Mouse (Mus musculus): ENCODE measurements around the gene Mtnr1a.
A peak's percentile ranks its signal among the peaks of the same experiment; 100 is the strongest.
"Not testable (repeated sequence)": the region's sequence is repeated elsewhere in the genome, so short reads cannot be mapped to it uniquely, and the experiment has no call there.

The Mtnr1a gene

DNA sequence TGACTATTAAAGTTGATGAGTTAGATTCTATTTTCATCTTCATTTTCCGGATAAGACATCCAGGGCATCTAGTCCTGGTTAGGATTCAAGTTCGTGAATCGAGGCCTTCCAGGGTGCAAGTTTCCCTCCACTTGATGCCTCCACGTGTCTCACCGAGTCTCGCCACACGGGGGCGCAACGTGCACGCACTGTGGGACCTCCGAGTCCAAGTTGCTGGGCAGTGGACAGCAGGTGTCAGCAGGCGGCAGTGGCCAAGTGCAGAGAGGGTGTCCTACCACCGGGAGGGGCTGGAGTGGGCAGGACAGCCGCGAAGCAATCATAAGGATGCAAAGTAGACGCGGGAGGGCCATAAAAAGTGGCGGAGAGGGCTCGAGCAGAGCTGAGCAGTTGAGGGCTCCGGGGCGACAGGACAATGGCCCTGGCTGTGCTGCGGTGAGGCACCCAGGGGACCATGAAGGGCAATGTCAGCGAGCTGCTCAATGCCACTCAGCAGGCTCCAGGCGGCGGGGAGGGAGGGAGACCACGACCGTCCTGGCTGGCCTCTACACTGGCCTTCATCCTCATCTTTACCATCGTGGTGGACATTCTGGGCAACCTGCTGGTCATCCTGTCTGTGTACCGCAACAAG, at the start of gene Mtnr1a:
Mtnr1a (plus strand) TSS at position 379 of the 628 bp plus-strand sequence.
- DNase-seq (ENCODE audit: extremely low spot score, low spot score): peak; percentile 97

DNA sequence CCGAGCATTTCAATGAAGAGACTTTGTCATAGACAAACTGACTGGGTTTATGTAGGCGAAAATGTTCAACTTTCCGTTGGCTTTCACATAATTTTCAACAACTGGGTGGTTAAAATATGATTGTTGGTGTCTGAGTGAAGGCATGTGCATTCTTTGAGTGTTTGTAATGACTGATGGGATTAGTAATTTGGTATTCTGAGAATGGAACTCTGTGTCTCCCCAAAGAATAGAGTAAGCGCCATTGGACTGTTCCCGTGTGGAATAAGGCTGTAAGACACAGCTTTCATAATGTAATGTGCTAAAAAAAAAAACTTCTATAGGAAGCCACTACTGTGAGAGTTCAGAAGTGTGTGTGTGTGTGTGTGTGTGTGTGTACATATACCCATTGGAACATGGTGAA, 49.7 kb upstream of the Mtnr1a start:
- no peak for DNase-seq (ENCODE audit: extremely low spot score, low spot score)

DNA sequence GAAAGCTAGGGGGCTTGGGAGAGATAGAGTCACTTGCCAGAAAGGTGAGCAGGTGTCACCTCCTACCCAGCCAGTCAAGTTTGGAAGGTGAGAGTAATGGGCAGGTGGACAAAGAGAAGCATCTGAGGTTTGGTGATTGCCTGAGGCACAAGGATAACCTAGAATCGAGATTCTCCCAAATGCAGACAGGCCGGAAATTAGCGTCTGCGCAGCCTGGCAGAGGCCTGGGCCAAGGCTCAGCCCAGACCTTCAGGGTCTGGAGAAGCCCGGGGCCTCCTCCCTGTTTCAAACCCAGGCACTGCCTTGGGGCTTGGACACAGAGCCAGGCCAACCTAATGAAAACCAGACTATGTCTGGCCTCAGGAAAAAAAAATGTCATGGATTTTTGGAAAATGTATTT, 47.8 kb upstream of the Mtnr1a start:
- DNase-seq (ENCODE audit: extremely low spot score, low spot score): no peak

DNA sequence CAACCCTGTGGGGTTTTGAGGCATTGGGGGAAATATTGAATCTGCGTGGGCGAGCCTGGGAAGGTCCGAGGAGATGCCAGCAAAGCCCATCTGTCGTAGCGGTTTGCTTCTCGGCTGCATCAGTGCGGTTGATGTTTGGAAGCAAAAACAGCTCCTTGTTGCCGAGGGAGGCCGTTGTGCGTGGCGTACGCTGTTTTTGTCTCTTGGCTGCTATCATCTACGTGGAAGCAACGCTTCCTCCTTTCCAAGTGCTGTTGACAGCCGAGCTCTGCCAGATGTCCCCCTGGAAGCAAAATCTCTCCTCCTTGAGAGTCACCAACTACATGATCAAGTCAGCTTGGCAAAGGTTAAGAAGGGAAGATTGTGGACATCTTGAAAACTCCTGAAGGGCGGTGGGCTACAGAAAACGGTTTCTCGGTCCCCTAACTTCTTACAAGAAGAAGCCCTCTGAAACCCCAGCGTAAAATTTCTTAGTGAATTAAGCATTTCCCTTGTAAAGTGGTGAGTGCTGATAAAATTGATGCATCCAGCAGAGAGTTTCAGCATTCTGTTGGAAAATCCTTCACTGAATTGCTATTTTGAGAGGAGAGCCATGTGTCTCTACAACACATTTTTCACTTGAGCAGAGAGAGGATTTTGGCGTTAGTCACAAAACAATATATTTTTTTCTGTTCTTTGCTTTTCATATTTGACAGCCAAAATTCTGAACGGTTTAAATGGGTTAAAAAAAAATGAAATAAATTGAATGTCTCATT, 46.8 kb upstream of the Mtnr1a start:
- no peak for DNase-seq (ENCODE audit: extremely low spot score, low spot score)

DNA sequence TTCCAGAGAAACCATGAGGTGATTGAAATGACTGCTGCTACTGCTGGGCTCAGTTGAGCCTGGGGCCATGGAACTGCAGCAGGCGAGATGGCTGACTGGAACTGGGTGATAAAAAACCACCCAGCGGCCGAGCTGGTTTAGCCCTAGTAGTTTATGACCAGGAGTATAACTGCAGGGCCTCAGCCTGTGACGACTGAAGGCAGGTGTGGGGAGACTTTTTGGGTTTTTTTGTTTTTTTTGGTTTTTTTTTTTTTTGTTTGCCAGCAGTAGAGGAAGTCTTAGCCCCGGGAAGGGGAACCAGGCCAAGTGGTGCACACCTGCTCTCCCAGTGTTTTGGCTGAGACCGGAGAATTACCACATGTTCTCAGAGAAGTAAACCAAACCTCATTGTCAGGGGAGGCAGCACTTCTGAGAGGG, 40.8 kb upstream of the Mtnr1a start:
- DNase-seq (ENCODE audit: extremely low spot score, low spot score): no peak

DNA sequence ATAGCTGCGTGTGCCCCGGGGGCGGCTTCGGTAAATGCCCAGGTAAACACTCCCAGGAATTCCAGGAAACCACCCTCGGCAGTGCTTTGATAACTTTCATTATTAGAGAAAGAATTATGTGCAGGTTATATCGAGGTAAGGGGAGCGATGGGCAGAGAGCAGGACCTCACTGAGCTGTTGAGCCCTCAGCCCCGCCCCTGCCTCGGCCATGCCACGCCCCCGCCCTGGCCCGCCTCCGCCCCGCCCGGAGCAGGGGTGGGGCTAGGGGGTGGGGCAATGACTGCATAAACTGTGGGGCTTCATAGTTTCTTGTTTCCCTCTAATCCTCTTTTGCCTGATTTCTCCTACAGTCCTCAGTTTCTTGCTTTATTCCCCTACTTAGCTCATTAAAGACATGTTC, 30.6 kb upstream of the Mtnr1a start:
- DNase-seq (ENCODE audit: extremely low spot score, low spot score): no peak

DNA sequence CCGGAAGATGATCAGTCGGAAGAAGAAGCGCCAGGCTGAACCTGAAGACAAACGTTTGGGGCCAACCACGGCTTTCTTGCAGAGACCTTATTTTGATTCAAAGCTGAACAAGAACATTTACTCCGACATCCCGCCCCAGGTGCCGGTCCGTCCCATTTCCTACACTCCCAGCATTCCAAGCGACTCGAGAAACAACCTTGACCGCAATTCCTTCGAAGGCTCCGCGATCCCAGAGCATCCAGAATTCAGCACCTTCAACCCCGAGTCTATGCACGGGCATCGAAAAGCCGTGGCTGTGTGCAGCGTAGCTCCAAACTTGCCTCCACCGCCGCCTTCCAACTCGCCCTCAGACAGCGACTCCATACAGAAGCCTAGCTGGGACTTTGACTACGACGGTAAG, 24.8 kb upstream of the Mtnr1a start:
- no peak for DNase-seq (ENCODE audit: extremely low spot score, low spot score)

DNA sequence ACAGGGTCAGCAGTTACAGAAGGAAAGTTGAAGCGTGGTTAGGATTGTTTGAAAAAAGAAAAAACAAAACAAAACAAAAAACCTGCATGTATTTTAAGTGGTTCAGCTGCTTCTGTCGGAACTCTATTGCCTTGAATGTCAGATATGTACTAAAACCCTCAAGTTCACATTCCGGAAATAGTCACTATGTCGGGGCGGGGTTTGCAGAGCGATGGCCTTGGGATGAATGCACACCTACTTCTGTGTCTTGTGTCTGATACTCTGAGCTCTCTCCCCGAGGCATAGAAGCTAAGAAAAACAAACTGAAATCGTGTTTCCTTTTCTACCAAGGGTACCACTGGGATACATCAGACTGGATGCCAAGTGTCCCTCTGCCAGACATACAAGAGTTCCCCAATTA, 18.5 kb upstream of the Mtnr1a start:
- DNase-seq (ENCODE audit: extremely low spot score, low spot score): no peak

DNA sequence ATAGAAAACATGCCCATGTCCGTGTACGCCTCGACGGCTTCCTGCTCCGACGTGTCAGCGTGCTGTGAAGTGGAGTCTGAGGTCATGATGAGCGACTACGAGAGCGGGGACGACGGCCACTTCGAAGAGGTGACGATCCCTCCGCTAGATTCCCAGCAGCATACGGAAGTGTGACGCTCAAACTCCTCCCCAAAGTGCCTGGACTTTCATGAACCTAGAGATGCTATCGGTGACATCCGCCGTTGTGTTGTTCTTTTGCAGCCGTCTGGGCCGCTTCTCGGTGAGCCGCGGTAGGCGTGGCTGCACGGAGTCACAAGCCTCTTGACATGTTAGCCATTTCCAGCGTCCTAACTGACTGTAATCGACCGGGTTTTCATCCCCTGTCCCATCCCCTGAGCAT, 17.7 kb upstream of the Mtnr1a start:
- no peak for DNase-seq (ENCODE audit: extremely low spot score, low spot score)

DNA sequence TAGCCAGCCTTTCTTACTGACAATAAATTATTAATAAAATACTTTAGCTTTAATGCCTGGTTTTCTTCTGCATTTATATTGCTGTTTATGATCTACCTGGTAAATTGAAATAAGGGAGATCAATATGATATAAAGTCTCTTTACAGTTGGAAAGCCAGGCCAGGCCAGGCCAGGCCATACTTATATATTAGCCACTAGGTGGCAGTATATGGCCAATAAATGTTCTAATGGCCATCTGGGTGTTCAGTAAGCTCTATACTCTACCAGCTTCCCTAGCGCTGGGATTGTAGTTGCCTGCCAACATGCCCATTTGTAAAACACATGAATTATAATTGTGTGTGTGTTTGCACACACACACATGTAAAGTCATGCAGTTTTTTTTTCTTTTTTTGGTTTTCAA, 16.7 kb upstream of the Mtnr1a start:
- no peak for DNase-seq (ENCODE audit: extremely low spot score, low spot score)

DNA sequence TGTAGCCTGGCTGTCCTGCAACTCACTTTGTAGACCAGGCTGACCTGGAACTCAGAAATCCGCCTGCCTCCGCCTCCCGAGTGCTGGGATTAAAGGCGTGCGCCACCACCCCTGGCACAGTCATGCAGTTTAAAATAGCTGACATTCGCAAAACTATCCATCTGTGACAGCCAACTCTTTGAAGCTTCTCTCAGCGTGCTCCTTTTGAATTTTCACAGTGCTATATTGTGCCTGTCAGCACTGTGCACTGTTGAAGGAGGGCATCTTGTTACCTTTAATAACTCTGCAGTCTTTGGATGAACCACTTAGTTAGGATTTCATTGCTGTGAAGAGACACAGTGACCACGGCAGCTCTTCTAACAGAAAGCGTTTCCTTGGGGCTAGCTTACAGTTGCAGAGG, 16.3 kb upstream of the Mtnr1a start:
- no peak for DNase-seq (ENCODE audit: extremely low spot score, low spot score)

DNA sequence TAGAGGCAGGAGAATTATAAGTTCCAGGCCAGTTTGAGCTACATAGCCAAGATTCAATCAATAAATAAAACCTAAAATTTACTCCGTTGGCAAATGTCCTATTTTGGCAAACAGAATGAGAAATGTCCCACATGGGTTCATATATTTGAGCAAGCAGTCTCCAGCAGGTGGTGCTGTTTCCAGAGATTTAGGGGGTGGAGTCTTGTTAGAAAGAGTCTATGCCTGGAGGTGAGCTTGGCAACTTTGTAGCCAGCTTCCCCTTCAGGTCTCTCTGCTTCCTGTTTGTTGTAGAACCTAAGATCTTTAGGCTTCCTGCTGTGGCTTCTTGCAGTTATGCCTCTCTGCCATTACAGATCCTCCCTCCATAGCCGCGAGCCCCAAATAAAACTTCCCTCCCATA, 13.4 kb upstream of the Mtnr1a start:
- no peak for DNase-seq (ENCODE audit: extremely low spot score, low spot score)

DNA sequence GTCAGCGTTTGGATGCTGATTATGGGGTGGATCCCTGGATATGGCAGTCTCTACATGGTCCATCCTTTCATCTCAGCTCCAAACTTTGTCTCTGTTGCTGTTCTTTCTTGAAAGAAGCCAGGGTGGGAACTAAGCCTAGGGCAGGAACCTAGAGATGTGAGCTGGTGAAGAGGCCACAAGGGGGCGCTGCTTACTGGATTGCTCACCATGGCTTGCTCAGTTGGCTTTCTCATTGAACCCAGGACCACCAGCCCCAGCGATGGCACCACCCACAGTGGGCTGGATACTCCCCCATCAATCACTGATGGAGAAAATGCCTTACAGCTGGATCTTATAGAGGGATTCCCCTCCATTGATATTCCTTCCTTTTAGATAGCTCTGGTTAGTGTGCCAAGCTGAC, 12.1 kb upstream of the Mtnr1a start:
- no peak for DNase-seq (ENCODE audit: extremely low spot score, low spot score)

DNA sequence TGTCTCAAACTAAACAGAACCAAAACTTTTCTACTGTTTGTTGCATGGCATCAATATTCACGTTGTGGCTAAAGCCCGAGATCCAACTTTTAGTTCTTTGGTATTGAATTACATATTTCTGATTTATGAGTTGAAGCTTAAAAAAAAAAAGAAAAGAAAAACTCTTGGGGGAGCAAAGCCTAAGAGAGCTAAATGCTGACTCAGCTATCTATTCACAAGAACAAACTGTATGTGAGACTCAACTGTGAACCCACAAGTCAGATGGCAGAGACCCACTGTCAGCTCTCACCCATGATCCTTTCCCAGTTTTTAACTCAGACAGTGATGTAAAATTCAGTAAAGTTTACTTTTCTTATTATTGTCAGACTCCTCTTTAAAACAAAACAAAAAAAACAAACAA, 8.9 kb upstream of the Mtnr1a start:
- DNase-seq (ENCODE audit: extremely low spot score, low spot score): no peak

DNA sequence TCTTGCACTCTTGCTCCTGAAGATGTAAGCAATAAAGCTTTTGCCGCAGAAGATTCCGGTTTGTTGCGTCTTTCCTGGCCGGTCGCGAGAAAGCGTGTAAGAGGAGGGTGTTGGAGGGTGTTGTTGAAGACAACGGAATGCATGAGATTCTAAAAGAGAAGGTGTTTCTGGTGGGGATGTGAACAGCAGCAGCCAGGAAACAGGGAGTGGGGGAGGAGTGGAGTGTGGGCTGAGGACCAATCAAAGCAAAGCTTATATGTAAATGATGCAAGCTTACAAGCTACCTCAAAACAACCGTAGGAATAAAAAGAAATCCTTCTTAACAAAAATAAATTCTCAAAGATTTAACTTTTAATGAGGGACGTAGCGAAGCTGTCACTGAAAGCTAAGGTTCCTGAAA, 6.6 kb upstream of the Mtnr1a start:
- DNase-seq (ENCODE audit: extremely low spot score, low spot score): no peak

DNA sequence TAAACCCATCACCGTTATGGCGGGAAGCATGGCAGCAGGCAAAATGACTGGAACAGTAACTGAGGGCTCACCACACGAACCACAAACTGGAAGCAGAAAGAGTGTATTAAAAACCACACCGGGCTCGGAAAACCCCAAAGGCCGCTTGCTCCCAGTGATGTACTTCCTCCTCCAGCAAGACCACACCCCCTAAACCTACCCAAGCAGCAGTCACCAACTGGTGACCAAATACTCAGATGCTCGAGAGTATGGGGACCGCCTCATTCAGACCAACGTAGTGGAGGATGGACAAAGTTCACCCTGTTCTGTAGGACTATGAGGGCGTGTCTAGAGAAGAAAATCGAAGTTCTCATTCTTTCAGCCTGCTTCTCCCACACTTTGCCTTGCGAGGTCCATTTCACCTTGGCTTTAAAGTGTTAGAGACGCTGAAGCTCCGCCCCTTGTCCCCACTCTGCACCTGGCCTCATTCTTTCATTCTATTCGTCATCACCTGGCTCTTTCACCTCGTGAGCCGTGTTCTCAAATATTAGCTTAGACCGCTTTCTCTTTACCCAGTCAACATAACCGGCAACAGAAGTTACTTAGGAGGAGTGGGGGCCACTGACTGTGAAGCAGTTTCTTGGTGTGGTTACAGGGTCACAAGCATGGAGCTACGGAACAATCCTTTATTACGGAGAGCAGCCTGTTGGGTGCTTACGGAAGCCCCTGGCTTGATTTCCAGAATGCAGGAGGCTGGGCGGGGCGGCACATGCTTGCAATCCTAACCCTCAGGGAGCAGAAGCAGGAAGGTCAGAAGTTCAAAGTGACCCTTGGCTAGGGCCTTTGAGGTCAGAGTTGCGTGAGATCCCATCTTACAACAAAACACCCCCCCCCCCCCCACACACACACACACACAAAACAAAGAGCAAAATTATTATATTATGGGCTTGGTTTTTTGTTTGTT, 5.7 kb upstream of the Mtnr1a start:
- peak; percentile 30 for DNase-seq (ENCODE audit: extremely low spot score, low spot score)

DNA sequence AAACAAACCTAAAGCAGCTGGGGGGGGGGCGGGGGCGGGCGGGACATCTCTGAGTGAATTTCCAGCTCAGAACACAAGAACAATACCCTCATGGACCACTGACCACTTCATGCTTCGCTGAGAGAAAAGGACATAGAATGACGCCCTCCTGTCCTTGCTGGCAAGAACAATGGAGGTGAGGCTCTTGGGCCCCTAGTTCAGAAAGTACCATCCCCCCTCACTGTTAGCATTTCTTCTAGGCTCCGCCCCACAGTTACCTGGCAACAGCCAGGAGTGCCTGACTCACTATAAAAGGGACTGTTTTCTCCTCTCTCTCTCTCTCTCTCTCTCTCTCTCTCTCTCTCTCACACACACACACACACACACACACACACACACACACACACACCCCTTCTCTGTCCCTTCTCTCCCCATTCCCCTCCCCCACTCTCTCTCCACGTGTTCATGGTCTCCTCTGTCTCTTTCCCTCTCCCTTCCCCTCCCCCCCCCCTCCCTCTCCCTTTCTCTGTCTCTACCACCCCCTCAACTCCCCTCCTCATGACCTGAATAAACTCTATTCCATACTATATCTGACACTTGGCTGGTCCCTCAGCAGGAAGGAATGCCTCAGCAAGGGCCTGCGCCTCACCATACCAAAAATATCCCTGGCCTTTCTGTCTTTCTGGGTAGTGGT, 4.6 kb upstream of the Mtnr1a start:
- peak; percentile 32 for DNase-seq (ENCODE audit: extremely low spot score, low spot score)

DNA sequence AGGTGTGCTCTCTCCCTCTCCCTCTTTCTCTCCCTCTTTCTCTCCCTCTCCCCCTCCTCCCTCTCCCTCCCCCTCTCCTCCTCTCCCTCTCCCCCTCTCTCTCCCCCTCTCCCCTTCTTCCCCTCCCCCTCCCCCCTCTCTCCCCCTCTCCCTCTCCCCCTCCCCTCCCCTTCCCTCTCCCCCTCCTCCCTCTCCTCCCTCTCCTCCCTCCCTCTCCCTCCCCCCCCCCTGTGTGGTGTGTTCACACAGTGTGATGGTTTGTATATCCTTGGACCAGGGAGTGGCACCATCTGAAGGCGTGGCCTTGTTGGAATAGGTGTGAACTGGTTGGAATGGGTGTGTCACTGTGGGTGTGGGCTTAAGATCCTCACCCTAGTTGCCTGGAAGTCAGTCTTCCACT, 3.5 kb upstream of the Mtnr1a start:
- DNase-seq (ENCODE audit: extremely low spot score, low spot score): not testable (repeated sequence)

DNA sequence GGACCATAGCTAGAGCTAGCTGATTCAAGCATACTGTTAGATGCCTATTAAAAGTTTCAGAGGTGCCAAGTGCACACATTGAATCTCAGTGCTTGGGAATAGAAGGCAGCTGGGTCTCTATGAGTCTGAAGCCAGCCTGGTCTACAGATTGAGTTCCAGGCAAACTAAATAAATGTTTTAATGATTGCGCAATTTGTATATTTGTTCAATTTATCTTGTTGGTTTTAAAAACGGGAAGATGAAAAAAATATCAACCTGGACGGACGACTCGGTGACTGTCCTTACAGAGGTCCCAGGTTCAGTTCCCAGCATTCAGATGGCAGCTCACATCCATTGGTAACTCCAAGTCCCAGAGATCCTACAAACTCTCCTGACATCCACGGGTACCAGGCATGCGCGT, 2.0 kb downstream of the Mtnr1a start:
- no peak for DNase-seq (ENCODE audit: extremely low spot score, low spot score)

DNA sequence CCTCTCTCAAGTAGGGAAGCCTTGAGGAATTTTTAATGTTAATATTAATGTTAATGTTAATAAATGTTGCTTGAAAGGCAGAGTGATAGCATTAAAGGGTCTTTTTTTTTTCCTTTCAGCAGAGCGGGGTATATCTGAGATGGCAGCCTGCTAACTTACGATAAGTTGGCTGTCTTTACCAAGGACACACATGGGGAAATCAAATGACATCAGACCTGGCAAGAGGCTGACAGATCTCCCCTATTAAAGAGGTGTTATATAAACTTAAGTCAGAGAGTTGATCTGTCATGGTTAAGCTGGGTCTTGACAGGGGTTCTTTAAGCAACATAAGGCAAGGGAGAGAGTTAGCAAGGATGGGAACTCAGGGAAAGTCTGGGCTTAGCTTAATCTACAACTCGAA, 11.9 kb downstream of the Mtnr1a start:
- no peak for DNase-seq (ENCODE audit: extremely low spot score, low spot score)

DNA sequence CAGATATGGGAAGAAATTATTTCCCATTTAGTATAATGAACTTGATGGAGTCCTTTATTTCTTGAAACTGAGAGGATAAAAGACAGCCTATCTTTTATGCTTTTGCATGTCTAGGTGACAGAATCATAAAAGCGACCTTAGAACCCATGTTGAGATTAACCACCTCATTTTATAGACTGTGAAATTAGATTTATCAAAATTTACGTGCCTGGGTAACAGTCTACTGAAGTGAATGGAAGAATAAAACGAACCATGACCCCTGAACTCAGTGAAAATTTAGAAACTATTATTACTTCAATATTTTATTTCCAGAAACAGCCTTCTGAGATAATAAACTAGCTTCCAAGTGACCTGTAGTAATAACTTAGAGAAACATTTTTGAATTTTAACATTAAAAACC, 24.7 kb downstream of the Mtnr1a start:
- no peak for DNase-seq (ENCODE audit: extremely low spot score, low spot score)

Data from neural tube, embryonic 10.5 days (tissue).